Mouse (Mus musculus): Measurements from ENCODE around the gene Selp.

The Selp gene

GRCm38 (mm10) chr1:164117869-164118268, 2.8 kb downstream of the Selp start:
- no peak for DNase-seq (ENCODE audit: low read depth, low spot score)

DNA sequence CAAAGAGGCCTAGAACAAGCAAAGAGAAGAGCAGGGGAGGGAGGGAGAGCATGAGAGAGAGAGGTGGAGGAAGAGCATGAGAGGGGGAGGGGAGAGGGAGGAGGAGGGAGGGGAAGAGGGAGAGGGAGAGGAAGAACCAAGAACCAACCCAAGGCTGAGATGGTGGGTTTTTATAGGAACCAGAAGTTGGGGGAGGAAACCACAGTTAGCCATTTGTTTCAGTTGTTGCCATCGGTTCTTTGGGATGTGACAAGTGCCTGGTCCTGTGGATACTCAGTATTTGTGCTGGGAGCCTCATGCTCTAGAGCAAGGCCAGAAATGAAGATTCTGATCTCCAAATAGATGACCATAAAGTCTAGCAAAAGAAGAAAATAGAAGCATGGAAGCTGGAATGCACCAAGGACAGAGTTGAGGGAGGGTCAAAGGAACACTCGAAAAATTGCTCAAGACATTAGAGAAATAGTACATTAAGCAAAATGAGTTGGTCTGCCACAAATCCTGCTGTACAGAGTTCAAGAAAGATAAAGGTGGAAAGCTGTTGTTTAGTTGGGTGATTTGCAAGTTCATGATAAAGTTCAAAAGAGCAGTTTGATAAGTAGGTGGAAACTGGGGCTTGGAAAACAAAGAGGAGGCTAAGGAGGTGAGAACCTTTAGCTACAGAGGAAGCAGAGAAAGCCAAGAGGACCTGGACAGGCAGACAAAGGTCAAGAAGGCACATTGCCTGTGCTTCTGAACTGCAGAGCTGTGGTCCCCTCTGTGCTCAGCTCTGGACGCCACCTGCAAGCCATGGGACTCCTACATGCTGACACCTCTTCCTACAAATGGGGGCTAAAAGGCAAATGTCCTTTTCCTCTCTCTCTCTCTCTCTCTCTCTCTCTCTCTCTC, 5.1 kb downstream of the Selp start:
- DNase-seq (ENCODE audit: low read depth, low spot score), result no peak

DNA sequence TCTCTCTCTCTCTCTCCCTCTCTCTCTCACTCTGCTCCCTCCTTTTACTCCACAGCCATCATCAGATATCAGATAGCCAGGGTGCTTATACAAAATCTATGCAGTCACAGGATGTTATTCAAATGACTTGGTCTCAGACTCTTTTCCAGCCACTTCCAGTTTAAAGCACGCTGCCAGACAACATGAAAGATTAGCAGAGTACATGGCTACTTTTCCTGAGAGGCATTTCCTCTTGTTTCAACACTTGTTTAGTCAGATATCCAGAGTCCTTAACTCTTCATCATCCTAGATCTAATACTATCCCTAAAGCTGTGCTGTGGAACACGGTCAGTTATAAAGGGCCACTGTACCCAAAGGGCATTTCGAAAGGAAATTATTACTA, 5.7 kb downstream of the Selp start:
- no peak for DNase-seq (ENCODE audit: low read depth, low spot score)

DNA sequence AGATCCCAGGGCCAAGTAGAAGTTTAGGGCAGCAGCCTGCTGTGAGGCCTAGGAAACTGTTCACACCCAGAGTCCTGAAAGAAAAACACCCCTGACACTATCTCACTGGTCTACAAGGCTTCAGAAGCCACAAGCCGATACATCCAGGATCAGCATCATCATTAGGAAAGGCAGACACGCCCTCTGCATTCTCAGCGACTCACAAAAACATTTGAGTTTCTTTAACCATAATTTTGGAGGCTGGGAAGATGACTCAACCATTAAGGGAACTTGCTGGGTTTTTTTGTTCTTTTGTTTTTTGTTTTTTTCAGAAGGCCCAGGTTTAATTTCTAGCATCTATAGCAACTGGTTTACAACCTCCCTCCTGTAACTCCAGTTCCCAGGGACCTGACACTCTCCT, 8.8 kb downstream of the Selp start:
- no peak for DNase-seq (ENCODE audit: low read depth, low spot score)

DNA sequence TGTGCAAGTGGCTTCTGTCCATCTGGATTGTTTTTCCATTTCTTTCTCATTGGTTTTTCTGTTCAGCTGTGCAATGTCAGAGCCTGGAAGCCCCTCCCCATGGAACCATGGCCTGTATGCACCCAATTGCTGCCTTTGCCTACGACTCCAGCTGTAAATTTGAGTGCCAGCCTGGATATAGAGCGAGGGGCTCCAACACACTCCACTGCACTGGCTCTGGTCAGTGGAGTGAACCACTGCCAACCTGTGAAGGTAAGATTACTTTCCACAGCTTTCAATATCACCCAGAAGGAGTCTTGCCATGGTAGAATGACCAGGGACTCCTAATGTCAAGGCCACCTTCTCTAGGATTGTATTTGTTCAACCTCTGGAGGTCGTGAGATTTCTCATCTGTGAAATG, 14.9 kb downstream of the Selp start:
- DNase-seq (ENCODE audit: low read depth, low spot score), result no peak

- no peak for DNase-seq (ENCODE audit: low read depth, low spot score)
Observed at GRCm38 (mm10) chr1:164132609-164133008, 17.5 kb downstream of the Selp start.

- no peak for DNase-seq (ENCODE audit: low read depth, low spot score)
Observed at GRCm38 (mm10) chr1:164134101-164134500, 19.0 kb downstream of the Selp start.

GRCm38 (mm10) chr1:164135360-164135759, 20.3 kb downstream of the Selp start:
- DNase-seq (ENCODE audit: low read depth, low spot score), result no peak

DNA sequence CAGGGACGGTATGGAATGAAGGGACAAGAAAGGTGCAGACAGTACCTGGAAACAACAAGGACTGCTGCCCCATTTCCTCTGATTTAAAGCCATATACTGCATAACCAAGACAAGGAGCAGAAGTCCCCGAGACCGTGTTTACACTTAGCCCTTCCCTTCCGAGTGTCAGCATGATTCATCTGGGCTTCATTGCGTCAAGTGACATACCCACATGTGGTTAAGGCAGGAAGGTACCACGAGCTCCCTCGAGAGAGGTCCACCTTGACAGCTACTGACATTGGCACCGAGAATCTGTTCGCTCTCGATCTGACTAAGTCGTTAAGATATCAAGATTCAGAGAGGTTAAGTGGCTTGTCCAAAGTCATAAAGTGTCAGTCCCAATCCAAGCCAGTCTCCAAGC, 20.9 kb downstream of the Selp start:
- no peak for DNase-seq (ENCODE audit: low read depth, low spot score)

DNA sequence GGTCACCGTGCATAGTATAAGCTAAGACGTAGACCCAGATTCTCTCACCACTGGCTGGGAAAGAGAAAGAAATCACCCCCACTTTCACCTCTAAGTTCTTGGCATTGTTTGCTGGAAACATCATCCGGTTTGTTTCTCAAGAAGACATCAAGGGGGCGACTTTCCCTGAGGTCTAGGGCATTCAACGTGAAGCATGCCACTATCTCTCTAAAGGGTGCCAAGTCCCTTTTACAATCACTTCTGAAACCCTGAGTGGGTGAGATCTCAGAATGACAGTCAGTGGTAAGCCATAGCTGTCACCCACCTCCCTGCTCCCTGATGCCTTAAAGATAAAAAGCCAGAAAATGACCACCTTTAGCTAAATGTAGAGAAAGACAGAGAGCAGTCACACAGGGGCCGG, 21.6 kb downstream of the Selp start:
- DNase-seq (ENCODE audit: low read depth, low spot score), result no peak

- DNase-seq (ENCODE audit: low read depth, low spot score), result peak; percentile 79
Observed at GRCm38 (mm10) chr1:164138365-164139130, 23.5 kb downstream of the Selp start.

GRCm38 (mm10) chr1:164139464-164139863, 24.4 kb downstream of the Selp start:
- no peak for DNase-seq (ENCODE audit: low read depth, low spot score)

DNA sequence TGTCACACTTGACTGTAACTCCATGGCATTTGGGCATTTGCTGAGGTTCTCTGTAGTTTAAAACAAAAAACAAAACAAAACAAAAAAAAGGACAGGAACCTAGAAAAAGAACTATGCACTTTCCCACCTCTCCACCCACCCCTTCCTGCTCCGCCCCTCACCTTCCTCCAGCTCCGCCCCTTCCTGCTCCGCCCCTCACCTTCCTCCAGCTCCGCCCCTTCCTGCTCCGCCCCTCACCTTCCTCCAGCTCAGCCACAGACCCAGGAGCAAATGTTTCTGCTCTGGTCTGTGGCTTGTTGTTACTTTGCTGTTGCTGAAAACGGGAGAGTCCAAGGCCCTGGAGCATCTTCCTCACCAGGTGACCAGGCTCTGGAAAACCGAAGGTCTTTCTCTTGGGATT, 34.0 kb downstream of the Selp start:
- no peak for DNase-seq (ENCODE audit: low read depth, low spot score)

DNA sequence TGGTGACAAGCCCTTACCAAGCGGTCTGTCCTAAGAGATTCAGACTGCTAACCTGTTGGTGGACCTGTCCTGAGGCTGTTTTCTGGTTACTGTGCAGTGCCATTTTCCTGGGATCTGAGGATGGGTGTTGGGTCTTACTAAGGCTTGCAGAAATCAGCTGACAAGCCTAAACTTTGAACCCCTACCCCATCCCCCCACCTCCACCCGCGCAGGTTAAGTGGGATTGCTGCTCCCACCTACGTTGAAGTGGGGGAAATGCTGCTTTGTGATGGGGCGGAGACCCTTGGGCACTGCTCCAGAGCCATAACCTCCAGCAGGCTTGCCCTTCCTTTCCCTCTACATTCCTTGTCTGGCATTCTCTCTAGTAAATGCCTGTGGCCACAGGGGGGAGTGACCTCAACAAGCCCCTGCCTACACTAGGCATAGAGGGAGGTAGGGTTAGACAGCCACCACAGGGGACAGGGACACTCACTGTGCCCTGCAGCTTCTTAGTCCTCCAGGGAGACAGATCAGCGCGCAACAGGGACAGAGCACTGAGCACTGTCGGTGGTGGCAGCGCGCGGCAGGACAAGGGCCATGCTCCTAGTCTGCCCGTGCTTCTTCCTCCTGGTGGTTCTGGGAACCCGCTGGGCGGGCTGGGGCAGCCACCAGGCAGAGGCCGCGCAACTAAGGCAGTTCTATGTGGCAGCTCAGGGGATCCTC, 36.5 kb downstream of the Selp start, which contains the start of gene F5:
Gene F5, plus strand, starts transcription at position 452 of the 702 bp plus-strand sequence.
- DNase-seq (ENCODE audit: low read depth, low spot score), result peak; percentile 75

GRCm38 (mm10) chr1:164152836-164153235, 37.8 kb downstream of the Selp start:
- DNase-seq (ENCODE audit: low read depth, low spot score), result no peak

- DNase-seq (ENCODE audit: low read depth, low spot score), result no peak
Observed at GRCm38 (mm10) chr1:164154983-164155382, 39.9 kb downstream of the Selp start.

GRCm38 (mm10) chr1:164158571-164158970, 43.5 kb downstream of the Selp start:
- DNase-seq (ENCODE audit: low read depth, low spot score), result no peak

GRCm38 (mm10) chr1:164159781-164160180, 44.7 kb downstream of the Selp start:
- DNase-seq (ENCODE audit: low read depth, low spot score), result no peak

GRCm38 (mm10) chr1:164162745-164163144, 47.7 kb downstream of the Selp start:
- DNase-seq (ENCODE audit: low read depth, low spot score), result no peak

- no peak for DNase-seq (ENCODE audit: low read depth, low spot score)
Observed at GRCm38 (mm10) chr1:164168818-164169217, 53.8 kb downstream of the Selp start.

DNA sequence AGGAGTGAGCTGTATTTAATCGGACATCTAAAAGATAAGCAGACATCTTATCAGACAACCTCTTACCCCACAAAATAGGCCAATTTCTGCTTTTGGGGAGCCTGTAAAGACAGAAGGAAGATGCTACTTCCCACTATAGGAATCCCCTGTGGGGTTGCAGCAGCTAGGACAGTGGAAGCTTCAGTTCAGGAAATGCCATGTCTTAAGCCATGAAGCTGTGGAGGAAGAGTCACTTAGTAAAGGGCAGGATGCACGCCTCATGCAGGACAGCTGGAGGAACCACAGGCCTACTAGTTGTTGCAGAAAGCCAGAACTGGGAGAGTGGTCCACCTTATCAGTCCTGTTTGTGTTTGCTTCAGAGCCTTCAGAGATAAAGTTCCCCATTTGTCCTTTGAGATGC, 55.4 kb downstream of the Selp start:
- DNase-seq (ENCODE audit: low read depth, low spot score), result no peak

DNA sequence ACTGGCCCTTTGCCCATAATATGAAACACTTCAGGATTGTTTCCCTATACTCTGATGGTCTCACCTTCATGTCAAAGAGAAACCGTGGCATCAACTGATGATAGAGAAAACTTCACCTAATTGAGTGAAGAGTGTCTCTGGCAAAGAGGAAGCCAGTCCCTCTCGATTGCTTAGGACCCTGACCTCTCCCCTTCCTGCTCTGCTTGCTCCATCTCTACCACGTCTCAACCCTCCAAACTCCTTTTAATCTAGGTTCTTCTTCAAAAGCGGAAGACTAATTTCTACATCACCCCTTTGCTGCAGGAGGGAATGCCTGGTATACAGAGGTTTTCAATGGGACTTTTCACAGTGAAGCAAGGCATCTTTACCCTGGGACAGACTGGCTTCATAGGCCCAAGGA, 58.1 kb downstream of the Selp start:
- no peak for DNase-seq (ENCODE audit: low read depth, low spot score)

Measured in ZHBTc4 (cell line).